Mouse (Mus musculus) thymus, postnatal 25 days (tissue): ENCODE measurements around the gene Armcx1.
"Not testable (repeated sequence)": the region's sequence is repeated elsewhere in the genome, so short reads cannot be mapped to it uniquely, and the experiment has no call there.

Source experiments
- DNase-seq: peaks from one replicate; pipeline ENCODE4 v3.0.0; 2022

Armcx1 gene

DNA sequence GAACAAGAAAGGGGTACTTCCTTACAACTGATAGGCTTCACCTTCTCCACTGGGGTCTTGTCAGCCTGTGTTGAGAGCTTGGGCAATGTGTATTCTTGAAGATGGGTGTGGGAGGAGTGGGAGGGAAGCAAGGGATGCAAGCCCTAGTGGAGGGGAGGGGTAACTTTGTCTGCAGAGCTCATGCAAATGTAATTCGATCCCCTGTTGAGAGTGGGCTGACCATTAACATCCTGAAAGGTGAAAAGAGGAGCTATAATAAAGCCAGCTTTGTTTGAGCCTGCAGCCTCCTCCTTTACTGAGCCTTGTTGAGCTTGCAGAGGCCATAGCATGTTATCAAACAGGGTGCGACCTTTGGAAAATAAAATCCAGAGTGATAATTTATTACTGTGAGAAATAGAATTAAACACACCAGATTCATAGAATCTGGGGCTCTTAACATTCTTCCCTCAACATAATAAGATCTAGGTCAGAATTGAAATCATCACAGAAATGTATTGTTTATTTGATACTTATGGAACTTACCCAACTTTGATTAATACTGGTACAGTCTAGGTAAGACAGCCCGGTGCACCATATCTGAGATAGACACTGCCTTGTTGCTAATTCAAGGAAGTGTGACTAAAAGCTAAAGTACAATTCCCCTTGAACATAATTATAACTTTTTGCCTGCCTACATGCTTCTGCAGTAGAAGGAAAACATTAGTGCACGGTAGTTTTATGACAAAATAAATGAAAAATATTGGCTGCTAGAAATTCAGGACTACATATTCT, 45.9 kb downstream of the Armcx1 start:
- DNase-seq: not testable (repeated sequence)
